Mouse (Mus musculus) MN1 (cell line): ENCODE data around the gene Cdkal1.

ENCODE experiments used
- DNase-seq: peaks from one replicate; pipeline ENCODE4 v3.0.0-alpha.2; 2016; ENCODE audit warnings: low spot score

The Cdkal1 gene

DNA sequence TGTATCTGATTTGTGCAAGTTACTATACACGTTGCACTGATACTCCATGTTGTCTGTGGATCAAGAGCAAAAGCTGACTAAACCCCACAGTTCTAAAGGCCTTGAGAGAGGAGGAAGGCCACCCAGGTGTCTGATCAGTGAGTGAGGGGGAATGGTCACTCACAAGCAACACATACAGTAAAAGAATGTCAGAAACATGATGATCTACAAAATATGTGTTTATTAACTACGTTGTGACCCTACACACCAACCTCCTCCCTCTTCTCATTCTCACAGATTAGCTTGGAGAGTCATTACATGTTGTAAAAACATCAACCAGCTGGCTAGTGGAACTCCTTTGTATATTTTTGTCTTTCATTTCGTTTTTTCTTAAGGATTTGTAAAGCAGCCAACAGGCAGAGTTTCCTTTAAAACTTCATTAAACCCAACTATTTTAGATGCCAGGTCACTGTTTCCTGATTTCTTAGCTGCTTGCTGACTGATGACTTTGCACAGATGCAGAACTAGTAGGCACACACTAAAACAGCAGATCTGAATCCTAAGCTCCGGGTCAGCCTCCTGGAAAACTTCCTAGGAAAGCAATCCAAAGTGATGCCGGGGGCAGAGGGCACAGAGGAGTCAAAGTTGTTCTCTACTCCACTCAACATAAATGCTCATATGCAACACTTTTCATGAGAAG, 157.0 kb downstream of the Cdkal1 start:
- no peak for DNase-seq

GRCm38 (mm10) chr13:29697230-29697629, 158.2 kb downstream of the Cdkal1 start:
- no peak for DNase-seq

- no peak for DNase-seq
Measured at GRCm38 (mm10) chr13:29690734-29691133, 164.7 kb downstream of the Cdkal1 start.

GRCm38 (mm10) chr13:29688851-29689250, 166.6 kb downstream of the Cdkal1 start:
- DNase-seq = no peak

GRCm38 (mm10) chr13:29687872-29688271, 167.6 kb downstream of the Cdkal1 start:
- DNase-seq = no peak

- no peak for DNase-seq
Measured at GRCm38 (mm10) chr13:29679479-29680186, 175.8 kb downstream of the Cdkal1 start.

DNA sequence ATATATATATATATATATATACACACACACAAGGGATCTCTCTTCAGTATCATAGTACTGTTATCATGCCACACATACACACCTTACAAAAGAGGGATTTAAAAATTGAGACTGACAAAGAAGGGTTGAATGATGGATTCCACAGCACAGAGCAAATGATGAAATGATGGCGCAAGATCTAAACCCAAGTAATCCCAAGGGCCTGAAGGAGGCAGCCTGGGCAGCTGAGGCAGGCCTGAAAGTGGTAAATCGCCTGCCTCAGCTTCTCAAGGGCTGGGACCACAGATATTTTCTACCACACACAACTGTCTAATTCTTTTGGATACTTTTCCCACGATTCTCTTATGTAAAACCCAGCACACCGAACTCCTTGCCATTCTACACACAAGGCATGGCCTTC, 177.9 kb downstream of the Cdkal1 start:
- DNase-seq = no peak

DNA sequence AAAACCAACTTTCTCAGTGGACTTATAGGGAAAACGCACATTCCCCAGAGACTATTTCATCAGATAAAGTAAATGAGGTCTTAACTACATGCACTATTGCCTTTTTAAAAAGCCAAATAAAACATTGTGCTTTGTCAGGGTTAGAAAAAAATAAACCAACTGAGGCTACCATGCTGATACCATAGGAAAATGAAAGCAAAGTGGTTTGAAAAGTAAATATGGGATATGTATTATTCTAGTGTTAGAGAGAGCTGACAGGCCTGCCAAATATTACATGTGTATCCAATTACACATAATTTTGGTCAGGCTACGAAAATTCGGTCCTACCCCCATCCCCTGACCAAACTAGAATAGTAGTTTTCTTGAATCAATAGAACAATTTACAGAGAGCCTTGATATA, 184.8 kb downstream of the Cdkal1 start:
- DNase-seq = no peak

- DNase-seq = no peak
Measured at GRCm38 (mm10) chr13:29663908-29664307, 191.6 kb downstream of the Cdkal1 start.

DNA sequence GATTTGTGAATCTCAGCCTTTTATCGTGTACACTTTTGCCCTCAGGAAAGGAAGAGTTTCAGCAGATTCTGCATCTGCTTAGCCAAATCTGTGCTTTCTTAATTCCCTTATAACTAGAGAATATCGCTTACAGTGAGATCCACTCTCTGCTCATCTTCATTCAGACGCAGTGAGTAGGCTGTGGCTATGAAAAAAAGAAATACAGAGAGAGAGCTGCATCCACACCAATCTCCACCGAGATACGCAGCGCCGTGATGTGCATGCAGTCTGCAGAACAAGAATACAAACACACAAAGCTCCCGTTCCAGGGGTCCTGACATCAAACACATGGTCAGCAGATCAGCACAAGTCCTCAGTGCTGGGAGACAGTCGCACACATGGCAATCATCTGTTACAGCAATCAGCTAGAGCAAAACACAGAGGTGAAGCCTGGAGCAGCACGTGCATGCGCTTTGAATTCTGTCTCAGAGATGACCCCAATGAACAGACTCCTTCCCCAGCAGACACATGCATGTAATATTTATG, 199.6 kb downstream of the Cdkal1 start:
- DNase-seq = no peak

- DNase-seq = no peak
Measured at GRCm38 (mm10) chr13:29653407-29653806, 202.1 kb downstream of the Cdkal1 start.

DNA sequence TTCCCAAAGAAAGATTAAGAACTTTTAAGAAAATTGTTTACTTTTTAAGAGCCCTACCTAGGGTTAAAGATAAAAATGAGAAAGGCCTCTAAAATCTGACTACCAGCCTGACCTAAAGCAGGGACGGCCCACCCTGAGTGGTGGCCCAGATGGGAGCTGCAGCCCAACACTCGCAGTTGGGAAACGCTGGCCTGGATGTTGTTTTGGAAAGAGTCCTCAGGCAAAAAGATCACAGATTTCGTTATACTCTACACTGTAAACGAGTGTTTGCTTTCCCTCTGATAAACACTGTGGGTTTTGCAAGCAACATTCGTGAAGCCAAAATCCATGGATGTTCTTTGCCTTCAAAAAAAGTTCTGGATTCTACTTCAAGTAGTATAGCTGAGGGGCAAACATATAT, 202.7 kb downstream of the Cdkal1 start:
- DNase-seq = no peak

GRCm38 (mm10) chr13:29650576-29651236, 204.8 kb downstream of the Cdkal1 start:
- DNase-seq = no peak

DNA sequence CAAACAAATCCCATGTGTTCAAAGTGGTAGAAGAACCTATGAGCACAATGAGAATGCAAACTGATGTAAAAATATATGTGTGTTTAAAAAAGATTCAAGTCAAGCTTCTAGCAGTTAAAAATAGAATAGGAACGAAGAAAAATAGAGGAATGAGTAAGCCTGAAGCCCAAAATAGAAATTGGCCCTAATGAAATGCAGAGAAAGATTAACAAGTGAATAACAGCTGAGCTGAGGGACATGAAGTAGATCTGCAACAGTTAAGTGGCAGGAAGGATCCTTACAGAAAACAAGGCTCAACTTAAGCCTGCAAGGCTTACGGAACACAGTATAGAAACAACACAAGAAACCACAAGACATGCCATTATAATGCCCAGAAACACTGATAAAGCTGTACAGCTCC, 205.9 kb downstream of the Cdkal1 start:
- no peak for DNase-seq

DNA sequence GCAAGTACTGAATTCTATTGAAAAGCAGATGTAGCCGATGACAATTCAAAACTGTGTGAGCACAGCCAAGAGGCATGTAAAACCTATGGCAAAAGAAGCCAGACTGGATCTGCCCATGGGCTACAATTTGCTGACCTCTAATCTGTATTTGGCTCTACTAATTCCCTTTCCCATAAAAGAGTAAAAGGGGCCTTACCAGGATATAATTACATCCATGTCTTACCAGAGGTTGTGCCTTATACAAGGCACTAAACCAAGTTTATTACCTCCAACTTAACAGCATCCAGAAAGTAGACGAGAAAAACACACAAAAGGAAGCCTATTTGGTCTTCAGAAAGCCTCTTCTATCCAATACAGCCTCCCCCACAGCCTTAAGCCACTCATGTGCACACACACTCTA, 213.2 kb downstream of the Cdkal1 start:
- no peak for DNase-seq

- no peak for DNase-seq
Measured at GRCm38 (mm10) chr13:29641200-29641599, 214.3 kb downstream of the Cdkal1 start.

DNA sequence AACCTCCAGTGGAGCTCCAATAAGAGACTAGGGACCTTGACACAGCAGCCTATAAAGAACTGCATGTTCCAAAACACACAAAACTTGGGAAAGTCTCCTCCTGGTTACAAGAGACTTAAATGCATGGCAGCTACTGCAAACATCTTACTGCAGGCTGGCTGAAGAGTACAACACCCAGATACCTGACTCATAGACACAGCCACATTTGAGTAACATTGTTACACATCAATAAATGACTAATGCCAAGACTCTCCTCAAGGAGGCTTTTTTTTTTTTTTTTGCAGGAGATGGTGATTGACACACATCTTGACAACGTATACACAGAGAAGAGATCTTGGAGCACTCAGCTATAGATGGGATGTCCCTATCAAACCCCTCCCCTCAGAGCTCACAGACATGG, 215.3 kb downstream of the Cdkal1 start:
- DNase-seq = no peak

DNA sequence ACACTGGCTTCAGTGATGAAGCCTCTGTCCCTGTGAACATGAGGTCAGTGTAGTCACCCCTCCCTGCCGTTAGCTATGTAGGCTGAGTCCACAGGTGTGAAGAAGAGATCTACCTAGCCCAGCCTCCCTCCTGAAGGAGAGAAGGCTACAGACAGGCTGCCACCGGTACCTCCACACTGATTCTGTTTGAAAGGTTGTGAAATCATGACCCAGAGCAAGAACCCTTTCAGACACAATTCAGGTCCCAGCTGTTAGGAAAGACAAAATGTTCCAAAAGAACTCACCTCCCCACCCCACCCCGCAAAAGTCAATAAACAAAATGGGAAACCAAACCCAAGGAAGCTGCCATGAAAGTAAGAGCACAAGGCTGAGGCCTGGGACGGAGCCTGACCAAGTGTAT, 217.2 kb downstream of the Cdkal1 start:
- no peak for DNase-seq

DNA sequence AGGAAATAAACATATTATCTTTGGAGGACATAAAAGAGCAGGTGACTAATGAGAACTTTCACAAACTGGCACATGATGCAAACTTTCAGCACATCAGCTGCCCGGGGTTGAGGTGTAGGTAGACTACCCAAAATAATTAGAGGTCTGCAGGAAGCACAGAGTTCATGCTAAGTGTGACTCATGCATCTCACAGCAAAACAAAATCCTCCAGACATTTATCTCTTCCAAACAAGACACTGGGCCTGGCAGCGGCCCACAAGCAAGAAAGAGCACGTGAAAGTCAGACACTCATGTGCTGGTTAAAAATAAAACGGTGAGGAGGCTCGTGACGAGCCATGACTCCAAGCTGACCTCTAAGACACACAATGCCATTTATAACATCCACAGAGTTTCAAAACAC, 217.7 kb downstream of the Cdkal1 start:
- DNase-seq = peak; percentile 39

DNA sequence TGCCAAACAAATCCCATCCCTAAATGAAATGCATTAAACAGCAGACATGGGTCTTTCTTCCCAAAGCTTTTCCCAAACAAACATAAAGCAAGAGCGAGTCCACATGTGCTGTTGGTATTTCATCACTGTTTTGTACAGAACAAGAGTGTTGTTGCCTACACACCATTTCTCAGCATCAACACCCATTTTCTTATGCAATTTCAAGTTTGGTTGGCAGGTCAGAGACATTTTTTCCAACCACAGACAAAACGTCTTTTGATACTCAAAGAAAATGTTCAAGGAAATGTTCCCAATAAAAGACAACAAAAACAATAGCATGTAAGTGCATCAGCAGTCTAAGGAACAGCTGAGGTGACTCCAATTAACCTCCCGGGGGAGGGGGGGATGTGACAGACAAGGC, 219.9 kb downstream of the Cdkal1 start:
- no peak for DNase-seq

- no peak for DNase-seq
Measured at GRCm38 (mm10) chr13:29631342-29631741, 224.1 kb downstream of the Cdkal1 start.

DNA sequence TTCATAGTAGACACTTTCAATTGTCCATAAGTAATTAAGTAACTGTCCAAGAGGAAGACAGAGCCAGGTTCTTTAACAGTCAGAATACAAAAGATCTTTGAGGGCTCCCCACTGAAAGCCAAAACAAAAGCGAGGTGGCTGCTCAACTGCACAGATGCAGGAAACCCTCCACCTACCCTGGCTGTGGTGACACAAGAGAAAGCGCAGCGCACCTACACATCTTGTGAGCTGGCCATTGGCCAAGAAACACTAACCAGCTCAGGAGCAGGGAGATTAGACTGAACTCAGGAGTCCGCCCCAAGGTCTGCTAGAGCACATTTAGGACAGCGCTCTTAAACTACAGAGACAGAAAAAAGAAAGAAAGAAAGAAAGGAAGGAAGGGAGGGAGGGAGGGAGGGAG, 226.9 kb downstream of the Cdkal1 start:
- peak; percentile 57 for DNase-seq
